In genomic region chr9:78615401-78616021, GRCm38 (mm10) we compare ENCODE assay signal across 9 mouse cellular contexts. TPM values are rescaled to one million over a fixed set of nuclear protein-coding genes. Genes with fewer than 3 reads are reported as not detected.
DNase-seq lines count a peak whose midpoint lies in the region; ATAC-seq lines count a peak whose summit lies in the region.
"Had no signal": no experiment of that assay in that cellular context is flagged by ENCODE, and none has a peak within 500 bp of the region (broad histone marks: within the 10 kb centered on the region; RNA-seq: fewer than 3 reads in every experiment).

Cd109 (plus strand) TSS chr9:78615546.

- H3K4me3 ChIP-seq in forebrain, embryonic 13.5 days, result peak within 1 kb of the TSS; percentile 57
- peak within 1 kb of the TSS; percentile 50 for H3K4me3 ChIP-seq in limb, embryonic 11.5 days (ENCODE audit: low read depth, low read length)
- peak within 1 kb of the TSS; percentile 49 for H3K4me3 ChIP-seq in midbrain, embryonic 11.5 days (ENCODE audit: low read depth, low read length)

- WGBS in forebrain, embryonic 13.5 days, result 0% methylated on average over 43 of the region's 43 CpGs
- under 1% methylated on average over 43 of the region's 43 CpGs for WGBS in limb, embryonic 11.5 days
- under 1% methylated on average over 43 of the region's 43 CpGs for WGBS in midbrain, embryonic 11.5 days

- H3K4me2 ChIP-seq in forebrain, embryonic 13.5 days, result peak within 1 kb of the TSS; percentile 82
- peak within 1 kb of the TSS; percentile 94 for H3K4me2 ChIP-seq in limb, embryonic 11.5 days (ENCODE audit: low read depth, severe bottlenecking)
- peak within 1 kb of the TSS; percentile 93 for H3K4me2 ChIP-seq in midbrain, embryonic 11.5 days

- peaks cover 15% of the 10 kb centered on the region for H3K4me1 ChIP-seq in forebrain, embryonic 13.5 days
- H3K4me1 ChIP-seq in limb, embryonic 11.5 days (ENCODE audit: control insufficient read depth, insufficient read depth, low read length), result no peaks in the 10 kb centered on the region
- H3K4me1 ChIP-seq in midbrain, embryonic 11.5 days (ENCODE audit: control insufficient read depth, insufficient read depth, low read length), result no peaks in the 10 kb centered on the region

- intact Hi-C loops in heart, postnatal 25 days (cut with DNase I), result no loop called here

- DNase-seq in cerebellum, postnatal 10 days, result peak; percentile 42
- DNase-seq in cerebellum, adult 11 months, result no peak
- peak; percentile 60 for DNase-seq in WW6 (ENCODE audit: low read depth, low spot score)
- DNase-seq in heart, postnatal 25 days (ENCODE audit: low spot score), result peak; percentile 11
- DNase-seq in limb, embryonic 11.5 days (ENCODE audit: low spot score), result peak; percentile 74
- DNase-seq in midbrain, embryonic 11.5 days (ENCODE audit: low spot score, missing footprints), result peak; percentile 96
- peak; percentile 12 for DNase-seq in testis, postnatal 14 days (ENCODE audit: low spot score)

- peaks cover 15% of the 10 kb centered on the region for H3K27me3 ChIP-seq in forebrain, embryonic 13.5 days
- H3K27me3 ChIP-seq in limb, embryonic 11.5 days (ENCODE audit: control insufficient read depth, insufficient read depth, low read length), result no peaks in the 10 kb centered on the region
- H3K27me3 ChIP-seq in midbrain, embryonic 11.5 days (ENCODE audit: control insufficient read depth, insufficient read depth, low read length), result peaks cover 4% of the 10 kb centered on the region; the same call in 1 of the 2 replicates
- H3K27me3 ChIP-seq: CH12.LX had no signal

- peak within 1 kb of the TSS; percentile 66 for H3K9ac ChIP-seq in forebrain, embryonic 13.5 days
- peak within 1 kb of the TSS; percentile 60 for H3K9ac ChIP-seq in limb, embryonic 11.5 days (ENCODE audit: low read length)
- peak within 1 kb of the TSS; percentile 77 for H3K9ac ChIP-seq in midbrain, embryonic 11.5 days (ENCODE audit: low read length)

- H3K9me3 ChIP-seq in forebrain, embryonic 13.5 days (replicated peaks), result no peaks in the 10 kb centered on the region
- H3K9me3 ChIP-seq in limb, embryonic 11.5 days (ENCODE audit: control insufficient read depth, low read length), result no peaks in the 10 kb centered on the region
- H3K9me3 ChIP-seq in midbrain, embryonic 11.5 days (ENCODE audit: control insufficient read depth, low read length), result no peaks in the 10 kb centered on the region

- no peaks in the 10 kb centered on the region for H3K36me3 ChIP-seq in forebrain, embryonic 13.5 days (ENCODE audit: poor library complexity, severe bottlenecking)
- H3K36me3 ChIP-seq in limb, embryonic 11.5 days (ENCODE audit: control insufficient read depth, insufficient read depth, low read length), result no peaks in the 10 kb centered on the region
- no peaks in the 10 kb centered on the region for H3K36me3 ChIP-seq in midbrain, embryonic 11.5 days (ENCODE audit: control insufficient read depth, insufficient read depth, low read length)

- H3K27ac ChIP-seq in forebrain, embryonic 13.5 days, result no peak within 1 kb of the TSS
- no peak within 1 kb of the TSS for H3K27ac ChIP-seq in limb, embryonic 11.5 days (replicated peaks; ENCODE audit: low read depth, low read length)
- no peak within 1 kb of the TSS for H3K27ac ChIP-seq in midbrain, embryonic 11.5 days (ENCODE audit: low read depth, low read length)

- peak; percentile 79 for ATAC-seq in forebrain, embryonic 13.5 days
- peak; percentile 55 for ATAC-seq in limb, embryonic 11.5 days (ENCODE audit: insufficient number of reproducible peaks, low FRiP score, low TSS enrichment, low read depth)
- ATAC-seq in midbrain, embryonic 11.5 days (ENCODE audit: low FRiP score), result peak; percentile 90

RNA-seq across cellular contexts. Expression of gene Cd109, which starts in this region (rescaled TPM):
- polyA plus RNA-seq in forebrain, embryonic 13.5 days (2015; fragmentation: Nextera tagmentation; extraction: Ambion mirVana), result 1.6 and 2.1 TPM in 2 replicates
- total RNA-seq in heart, postnatal 25 days (2021), result 1 to 10 TPM; 1.3 to 1.8 TPM
- 5.0 and 5.7 TPM in 2 replicates for polyA plus RNA-seq in limb, embryonic 11.5 days (2014; fragmentation: Nextera tagmentation; extraction: Ambion mirVana)
- 6.2 and 6.7 TPM in 2 replicates for polyA plus RNA-seq in midbrain, embryonic 11.5 days (2014; fragmentation: Nextera tagmentation; extraction: Ambion mirVana)
